Mouse (Mus musculus): ENCODE results near the gene Col6a4. TPM values are rescaled to one million over a fixed set of nuclear protein-coding genes. Genes with fewer than 3 reads are reported as not detected.

The Col6a4 gene
- polyA plus RNA-seq, 1 experiment from 2014 or later = 1.7 TPM

- no peak overlapping the region for H3K9ac ChIP-seq
- no peak overlapping the region for H3K4me3 ChIP-seq
- H3K4me2 ChIP-seq = no peak overlapping the region
- H3K27me3 ChIP-seq = no peaks in the 10 kb centered on the region
- no peak for ATAC-seq (ENCODE audit: borderline replicate concordance, extremely low read depth, low FRiP score, low TSS enrichment)
- no peaks in the 10 kb centered on the region for H3K36me3 ChIP-seq
- H3K9me3 ChIP-seq = no peaks in the 10 kb centered on the region
- H3K27ac ChIP-seq = no peak overlapping the region
- no peaks in the 10 kb centered on the region for H3K4me1 ChIP-seq
- 62% methylated on average over 3 of the region's 3 CpGs for WGBS
Measured at GRCm38 (mm10) chr9:105947577-105947976, 149.0 kb downstream of the Col6a4 start.

Other genes with a start within 250 kb of the Col6a4 start
- 0.26 and 0.29 TPM in 2 replicates for gene Col6a5, start 136.1 kb downstream of the Col6a4 start, polyA plus RNA-seq (2015; fragmentation: Nextera tagmentation; extraction: Ambion mirVana)
- gene Glyctk, start 61.4 kb upstream of the Col6a4 start, polyA plus RNA-seq (2015; fragmentation: Nextera tagmentation; extraction: Ambion mirVana) = 1.4 and 1.7 TPM in 2 replicates
- 22.3 and 24.0 TPM in 2 replicates for gene Wdr82, start 74.1 kb upstream of the Col6a4 start, polyA plus RNA-seq (2015; fragmentation: Nextera tagmentation; extraction: Ambion mirVana)
- gene Ppm1m, start 103.0 kb upstream of the Col6a4 start, polyA plus RNA-seq (2015; fragmentation: Nextera tagmentation; extraction: Ambion mirVana) = 60.4 and 62.8 TPM in 2 replicates
- 73.7 and 76.4 TPM in 2 replicates for gene Twf2, start 106.3 kb upstream of the Col6a4 start, polyA plus RNA-seq (2015; fragmentation: Nextera tagmentation; extraction: Ambion mirVana)
- gene Tlr9, start 125.8 kb upstream of the Col6a4 start, polyA plus RNA-seq (2015; fragmentation: Nextera tagmentation; extraction: Ambion mirVana) = 0.06 TPM in 1 of 2 replicates, not detected in the other
- 124 and 132 TPM in 2 replicates for gene Alas1, start 151.9 kb upstream of the Col6a4 start, polyA plus RNA-seq (2015; fragmentation: Nextera tagmentation; extraction: Ambion mirVana)
- 29.5 and 32.0 TPM in 2 replicates for gene Poc1a, start 184.3 kb upstream of the Col6a4 start, polyA plus RNA-seq (2015; fragmentation: Nextera tagmentation; extraction: Ambion mirVana)